Mouse (Mus musculus): ENCODE measurements at regions not wholly inside any gene's neighbourhood (a gene's known extent, or its start where the extent isn't known, plus 50 kb on each side); places are given as distances from the start of the nearest gene placed in this dataset.

GRCm38 (mm10) chr1:88988011-88988695 lies 82.1 kb upstream of the Sh3bp4 start:
- no peak for TF ChIP-seq CTCF (IDR thresholded peaks at IDR 0.05; ENCODE audit: control insufficient read depth, insufficient read depth, insufficient read length)
- no peak for TF ChIP-seq CEBPB (IDR thresholded peaks at IDR 0.05; ENCODE audit: low read depth)

Measured in C2C12 (cell line).